8 mouse cellular contexts compared by ENCODE assay signal in the genomic region with DNA sequence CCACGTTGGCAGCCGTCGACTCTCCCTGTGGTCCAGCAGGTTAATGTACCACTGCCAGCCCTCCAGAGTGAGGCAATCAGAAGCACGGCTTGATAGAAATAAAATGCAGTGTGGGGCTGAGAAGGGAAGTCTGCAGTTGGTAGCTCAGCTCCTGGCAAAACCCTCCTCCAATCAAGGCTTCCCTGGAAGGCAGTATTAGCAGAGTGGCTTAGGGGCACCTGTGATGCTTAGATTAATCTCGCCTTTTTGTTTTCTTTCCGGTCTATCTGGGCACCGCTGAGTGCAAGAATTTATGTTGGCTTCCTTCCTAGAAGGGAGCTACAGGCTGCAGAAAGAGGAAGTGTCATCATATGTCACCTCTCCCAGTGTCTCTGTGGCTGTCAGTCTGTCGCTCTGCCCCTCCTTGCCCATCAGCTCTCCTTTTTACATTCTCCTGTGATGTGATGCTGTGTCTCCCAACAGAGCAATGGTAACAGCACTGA.
DNase-seq lines count a peak whose midpoint lies in the region; ATAC-seq lines count a peak whose summit lies in the region.

No protein-coding gene starts in this region.

- no peaks in the 10 kb centered on the region for H3K36me3 ChIP-seq in hindbrain, embryonic 15.5 days
- no peaks in the 10 kb centered on the region for H3K36me3 ChIP-seq in hindbrain, embryonic 11.5 days (ENCODE audit: control insufficient read depth, insufficient read depth, low read length)
- H3K36me3 ChIP-seq in embryonic facial prominence, embryonic 15.5 days = no peaks in the 10 kb centered on the region

- H3K4me3 ChIP-seq in hindbrain, embryonic 15.5 days = no peak overlapping the region
- H3K4me3 ChIP-seq in hindbrain, embryonic 11.5 days (ENCODE audit: low read depth, low read length) = no peak overlapping the region
- H3K4me3 ChIP-seq in embryonic facial prominence, embryonic 15.5 days (replicated peaks) = no peak overlapping the region

- no peak overlapping the region for H3K9ac ChIP-seq in hindbrain, embryonic 15.5 days
- H3K9ac ChIP-seq in hindbrain, embryonic 11.5 days (ENCODE audit: low read depth, low read length) = no peak overlapping the region
- no peak overlapping the region for H3K9ac ChIP-seq in embryonic facial prominence, embryonic 15.5 days

- peaks cover 16% of the 10 kb centered on the region for H3K4me1 ChIP-seq in hindbrain, embryonic 15.5 days (replicated peaks)
- no peaks in the 10 kb centered on the region for H3K4me1 ChIP-seq in hindbrain, embryonic 11.5 days (replicated peaks; ENCODE audit: control insufficient read depth, insufficient read depth, low read length)
- H3K4me1 ChIP-seq in embryonic facial prominence, embryonic 15.5 days = peaks cover 11% of the 10 kb centered on the region

- H3K27ac ChIP-seq in hindbrain, embryonic 15.5 days (replicated peaks) = peak overlapping the region; percentile 7; the same call in 1 of the 2 replicates
- no peak overlapping the region for H3K27ac ChIP-seq in hindbrain, embryonic 11.5 days (ENCODE audit: low read depth, low read length)
- H3K27ac ChIP-seq in embryonic facial prominence, embryonic 15.5 days (replicated peaks) = no peak overlapping the region

- H3K9me3 ChIP-seq in hindbrain, embryonic 15.5 days = no peaks in the 10 kb centered on the region
- H3K9me3 ChIP-seq in hindbrain, embryonic 11.5 days (ENCODE audit: control insufficient read depth, low read length) = no peaks in the 10 kb centered on the region
- H3K9me3 ChIP-seq in embryonic facial prominence, embryonic 15.5 days (replicated peaks) = no peaks in the 10 kb centered on the region

- H3K4me2 ChIP-seq in hindbrain, embryonic 15.5 days = no peak overlapping the region
- H3K4me2 ChIP-seq in hindbrain, embryonic 11.5 days (replicated peaks; ENCODE audit: low read depth, low read length) = no peak overlapping the region
- no peak overlapping the region for H3K4me2 ChIP-seq in embryonic facial prominence, embryonic 15.5 days (replicated peaks)

- DNase-seq in hindbrain, embryonic 11.5 days (ENCODE audit: low spot score) = no peak
- peak; percentile 12 for DNase-seq in right cerebral cortex, postnatal 25 days
- no peak for DNase-seq in right cerebral cortex, adult 18-20 months
- no peak for DNase-seq in T-cell, adult 2 months (ENCODE audit: low spot score)
- DNase-seq in yolk sac, embryonic 10.5 days (ENCODE audit: low spot score) = no peak

- 26% methylated on average over 8 of the region's 8 CpGs for WGBS in hindbrain, embryonic 15.5 days
- WGBS in hindbrain, embryonic 11.5 days = 41% methylated on average over 8 of the region's 8 CpGs
- 6% methylated on average over 8 of the region's 8 CpGs for WGBS in embryonic facial prominence, embryonic 15.5 days

- peak; percentile 66; the same call in 1 of the 2 replicates for ATAC-seq in hindbrain, embryonic 15.5 days (ENCODE audit: low FRiP score, low read depth)
- ATAC-seq in hindbrain, embryonic 11.5 days (ENCODE audit: low FRiP score) = no peak
- ATAC-seq in embryonic facial prominence, embryonic 15.5 days (ENCODE audit: insufficient number of reproducible peaks, low FRiP score, low TSS enrichment, low read depth) = 0 out of 2 replicates have a peak, but pooled peaks have one; percentile 34
- ATAC-seq in megakaryocyte-erythroid progenitor cell, adult 5-6 weeks (replicated peaks; ENCODE audit: low FRiP score, low TSS enrichment, poor library complexity, severe bottlenecking) = no peak

- no peaks in the 10 kb centered on the region for H3K27me3 ChIP-seq in hindbrain, embryonic 15.5 days
- H3K27me3 ChIP-seq in hindbrain, embryonic 11.5 days (ENCODE audit: control insufficient read depth, insufficient read depth, low read length) = no peaks in the 10 kb centered on the region
- H3K27me3 ChIP-seq in embryonic facial prominence, embryonic 15.5 days = no peaks in the 10 kb centered on the region

Comparison
In these comparisons a context has a peak if more than half of its experiments do, and no peak if none do; other contexts are left out.
1. ATAC-seq: peak in hindbrain, embryonic 15.5 days (single experiment) and embryonic facial prominence, embryonic 15.5 days (single experiment); none in hindbrain, embryonic 11.5 days (single experiment) and megakaryocyte-erythroid progenitor cell, adult 5-6 weeks (single experiment).